Mouse (Mus musculus): ENCODE data around the gene Saa4.
"Not testable (repeated sequence)": the region's sequence is repeated elsewhere in the genome, so short reads cannot be mapped to it uniquely, and the experiment has no call there.

The Saa4 gene

GRCm38 (mm10) chr7:46732458-46732857 lies at the start of gene Saa4:
Gene Saa4, minus strand, starts transcription at chr7:46732603.
- DNase-seq (ENCODE audit: low spot score), result no peak

GRCm38 (mm10) chr7:46770706-46771105 lies 38.3 kb upstream of the Saa4 start:
- no peak for DNase-seq (ENCODE audit: low spot score)

GRCm38 (mm10) chr7:46768451-46768850 lies 36.0 kb upstream of the Saa4 start:
- DNase-seq (ENCODE audit: low spot score), result no peak

GRCm38 (mm10) chr7:46767371-46767770 lies 35.0 kb upstream of the Saa4 start:
- no peak for DNase-seq (ENCODE audit: low spot score)

- DNase-seq (ENCODE audit: low spot score), result no peak
These were observed 32.3 kb upstream of the Saa4 start for GRCm38 (mm10) chr7:46764672-46765071.

GRCm38 (mm10) chr7:46762601-46763000 lies 30.2 kb upstream of the Saa4 start:
- DNase-seq (ENCODE audit: low spot score), result no peak

GRCm38 (mm10) chr7:46761049-46761795 lies 28.8 kb upstream of the Saa4 start:
- DNase-seq (ENCODE audit: low spot score), result no peak

GRCm38 (mm10) chr7:46751490-46751889 lies 19.1 kb upstream of the Saa4 start, which contains the start of gene Saa2:
Gene Saa2, plus strand, starts transcription at chr7:46751790.
- no peak for DNase-seq (ENCODE audit: low spot score)

GRCm38 (mm10) chr7:46748459-46748858 lies 16.1 kb upstream of the Saa4 start:
- DNase-seq (ENCODE audit: low spot score), result no peak

GRCm38 (mm10) chr7:46746381-46746780 lies 14.0 kb upstream of the Saa4 start:
- no peak for DNase-seq (ENCODE audit: low spot score)

- DNase-seq (ENCODE audit: low spot score), result no peak
These were observed 13.4 kb upstream of the Saa4 start for GRCm38 (mm10) chr7:46745816-46746215.

GRCm38 (mm10) chr7:46742880-46743279 lies 10.5 kb upstream of the Saa4 start, which contains the start of gene Saa1:
Gene Saa1, minus strand, starts transcription at chr7:46742980.
- not testable (repeated sequence) for DNase-seq (ENCODE audit: low spot score)

- not testable (repeated sequence) for DNase-seq (ENCODE audit: low spot score)
These were observed 7.6 kb upstream of the Saa4 start for GRCm38 (mm10) chr7:46740041-46740440.

GRCm38 (mm10) chr7:46738561-46739460 lies 6.4 kb upstream of the Saa4 start:
- DNase-seq (ENCODE audit: low spot score), result no peak

GRCm38 (mm10) chr7:46734983-46735382 lies 2.6 kb upstream of the Saa4 start:
- DNase-seq (ENCODE audit: low spot score), result no peak

- no peak for DNase-seq (ENCODE audit: low spot score)
These were observed 4.8 kb downstream of the Saa4 start for GRCm38 (mm10) chr7:46727584-46727983.

GRCm38 (mm10) chr7:46724396-46724795 lies 8.0 kb downstream of the Saa4 start:
- DNase-seq (ENCODE audit: low spot score), result no peak

GRCm38 (mm10) chr7:46723849-46724248 lies 8.6 kb downstream of the Saa4 start:
- no peak for DNase-seq (ENCODE audit: low spot score)

- no peak for DNase-seq (ENCODE audit: low spot score)
These were observed 9.0 kb downstream of the Saa4 start for GRCm38 (mm10) chr7:46723354-46723753.

GRCm38 (mm10) chr7:46720460-46720859 lies 11.9 kb downstream of the Saa4 start:
- DNase-seq (ENCODE audit: low spot score), result no peak

- no peak for DNase-seq (ENCODE audit: low spot score)
These were observed 12.9 kb downstream of the Saa4 start for GRCm38 (mm10) chr7:46719526-46719925.

GRCm38 (mm10) chr7:46718591-46719270 lies 13.7 kb downstream of the Saa4 start:
- DNase-seq (ENCODE audit: low spot score), result no peak

All from ovary, postnatal 10 days (tissue).